Mouse (Mus musculus) liver, embryonic 13.5 days (tissue): ENCODE measurements around the gene Hbq1b. TPM values are rescaled to one million over a fixed set of nuclear protein-coding genes. Genes with fewer than 3 reads are reported as not detected.

ENCODE experiments used
- ATAC-seq: fragments of 200-750 bp; cut with Nextera tagmentation; 2 replicates; pipeline ENCODE4 v1.8.0; 2017; ENCODE audit warnings: low read depth, mild to moderate bottlenecking, moderate number of reproducible peaks, moderate library complexity
- DNase-seq: peaks from one replicate; pipeline ENCODE4 v3.0.0; 2022
- H3K27ac ChIP-seq: fragments of 300-500 bp; sonication (generic); 2 replicates; pipeline ENCODE4 v1.5.1; 2015; ENCODE audit warnings: moderate library complexity, mild to moderate bottlenecking, inconsistent platforms
- H3K27me3 ChIP-seq: fragments of 300-500 bp; sonication (generic); 2 replicates; pipeline ENCODE4 v1.6.1; 2015; ENCODE audit warnings: mild to moderate bottlenecking, inconsistent platforms
- H3K36me3 ChIP-seq: fragments of 300-500 bp; sonication (generic); 2 replicates; pipeline ENCODE4 v1.6.1; 2015; ENCODE audit warnings: mild to moderate bottlenecking, inconsistent platforms
- H3K4me1 ChIP-seq: fragments of 300-500 bp; sonication (generic); replicated peaks from 2 replicates; pipeline ENCODE4 v1.6.1; 2015; ENCODE audit warnings: inconsistent platforms
- H3K4me2 ChIP-seq: fragments of 300-500 bp; sonication (generic); 2 replicates; pipeline ENCODE4 v1.6.1; 2015; ENCODE audit warnings: inconsistent platforms, mild to moderate bottlenecking, moderate library complexity
- H3K4me3 ChIP-seq: fragments of 300-500 bp; sonication (generic); replicated peaks from 2 replicates; pipeline ENCODE4 v1.5.1; 2015; ENCODE audit warnings: mild to moderate bottlenecking, inconsistent platforms
- H3K9ac ChIP-seq: fragments of 300-500 bp; sonication (generic); 2 replicates; pipeline ENCODE4 v1.6.1; 2015; ENCODE audit warnings: mild to moderate bottlenecking, inconsistent platforms
- H3K9me3 ChIP-seq: fragments of 300-500 bp; sonication (generic); replicated peaks from 2 replicates; pipeline ENCODE4 v1.6.1; 2016; ENCODE audit warnings: inconsistent platforms
- WGBS: fragments of 180-500 bp; shearing (Covaris S2); methylation state at CpG from one replicate; pipeline ENCODE4 v1.1.7; 2015; ENCODE audit not compliant: insufficient replicate concordance; 5-methylcytosine and 5-hydroxymethylcytosine counted together
- polyA plus RNA-seq: library from polyadenylated mRNA; unstranded; fragments of >200 nt; fragmentation: Nextera tagmentation; extraction: Ambion mirVana; gene quantifications from 2 replicates; pipeline ENCODE4 v1.2.1, GENCODE M21; 2015

Hbq1b gene
- polyA plus RNA-seq, 1 experiment from 2014 or later, result 141 TPM

DNA sequence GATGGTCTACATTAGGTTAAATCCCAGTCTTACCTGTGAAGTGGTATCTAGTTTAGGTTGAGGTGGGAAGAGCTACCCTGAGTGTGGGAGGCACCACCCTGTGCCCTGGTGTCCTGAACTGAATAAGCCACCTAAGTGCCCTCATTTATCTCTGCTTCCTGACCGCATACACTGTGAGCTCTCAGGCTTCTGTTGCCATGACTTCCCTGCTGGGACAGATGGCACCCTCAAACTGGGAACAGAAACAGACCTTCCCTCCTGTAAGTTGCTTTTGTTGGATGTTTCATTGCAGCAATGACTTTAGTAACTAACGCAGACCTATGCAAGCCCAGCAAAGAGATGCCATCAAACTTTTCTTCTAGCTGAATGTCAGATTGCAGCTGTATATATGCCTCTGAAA is 46.5 kb downstream of the Hbq1b start:
- 0 out of 2 replicates have a peak, but pooled peaks cover 4% of the 10 kb centered on the region for H3K4me1 ChIP-seq
- no peak overlapping the region for H3K4me3 ChIP-seq
- H3K27ac ChIP-seq, result no peak overlapping the region
- H3K36me3 ChIP-seq, result no peaks in the 10 kb centered on the region
- H3K9ac ChIP-seq, result no peak overlapping the region
- ATAC-seq (no peak), DNase-seq (no peak)
- no peaks in the 10 kb centered on the region for H3K9me3 ChIP-seq
- peaks cover 2% of the 10 kb centered on the region; the same call in 1 of the 2 replicates for H3K27me3 ChIP-seq
- 61% methylated on average over 2 of the region's 2 CpGs for WGBS
- H3K4me2 ChIP-seq, result no peak overlapping the region

GRCm38 (mm10) chr11:32336435-32336907 is 49.7 kb downstream of the Hbq1b start:
- H3K9me3 ChIP-seq, result no peaks in the 10 kb centered on the region
- no peak overlapping the region for H3K4me2 ChIP-seq
- H3K36me3 ChIP-seq, result no peaks in the 10 kb centered on the region
- H3K27ac ChIP-seq, result no peak overlapping the region
- no peak overlapping the region for H3K9ac ChIP-seq
- no peak overlapping the region for H3K4me3 ChIP-seq
- peaks cover 9% of the 10 kb centered on the region; the same call in 1 of the 2 replicates for H3K27me3 ChIP-seq
- no peaks in the 10 kb centered on the region for H3K4me1 ChIP-seq
- 70% methylated on average over 6 of the region's 6 CpGs for WGBS
- ATAC-seq, result no peak
- no peak for DNase-seq

Other genes with a start within 250 kb of the Hbq1b start
- gene Il9r, start 86.7 kb upstream of the Hbq1b start, polyA plus RNA-seq, result 0.08 and 0.13 TPM in 2 replicates
- 92.2 and 93.1 TPM in 2 replicates for gene Snrnp25, start 81.5 kb upstream of the Hbq1b start, polyA plus RNA-seq
- 5.6 and 6.2 TPM in 2 replicates for gene Rhbdf1, start 64.7 kb upstream of the Hbq1b start, polyA plus RNA-seq
- 19.7 and 21.6 TPM in 2 replicates for gene Mpg, start 60.5 kb upstream of the Hbq1b start, polyA plus RNA-seq
- gene Nprl3, start 19.3 kb upstream of the Hbq1b start, polyA plus RNA-seq, result 27.5 and 29.7 TPM in 2 replicates
- gene Hba-x, start 10.6 kb upstream of the Hbq1b start, polyA plus RNA-seq, result 289 and 430 TPM in 2 replicates
- gene Hba-a1, start 3.5 kb upstream of the Hbq1b start, polyA plus RNA-seq, result 56,818 and 64,288 TPM in 2 replicates
- gene Hba-a2, start 9.5 kb downstream of the Hbq1b start, polyA plus RNA-seq, result 140,141 and 155,581 TPM in 2 replicates
- 5.6 and 6.1 TPM in 2 replicates for gene Hbq1a, start 13.1 kb downstream of the Hbq1b start, polyA plus RNA-seq
- 0.84 and 1.1 TPM in 2 replicates for gene Sh3pxd2b, start 60.9 kb downstream of the Hbq1b start, polyA plus RNA-seq
- 5.1 and 5.9 TPM in 2 replicates for gene Ubtd2, start 168.4 kb downstream of the Hbq1b start, polyA plus RNA-seq
- gene Efcab9, start 245.1 kb downstream of the Hbq1b start, polyA plus RNA-seq, result 0.46 and 0.74 TPM in 2 replicates
- 3.0 and 4.5 TPM in 2 replicates for gene Stk10, start 246.3 kb downstream of the Hbq1b start, polyA plus RNA-seq